Mouse (Mus musculus) G1E (cell line): ENCODE data around the gene Gm9837.

Experiments
- CTCF ChIP-seq: IDR thresholded peaks from 2 replicates; pipeline ENCODE4 v1.5.1; 2012; ENCODE audit warnings: low read depth, low read length, inconsistent platforms, mixed read lengths
- GATA1 ChIP-seq: IDR thresholded peaks from 2 replicates; pipeline ENCODE4 v1.6.1; 2012; ENCODE audit warnings: borderline replicate concordance, low read length, inconsistent platforms, mixed read lengths
- GATA2 ChIP-seq: IDR thresholded peaks from 2 replicates; pipeline ENCODE4 v1.6.1; 2012; ENCODE audit warnings: low read depth, low read length, inconsistent platforms, borderline replicate concordance
- POLR2AphosphoS5 ChIP-seq: IDR thresholded peaks from 2 replicates; pipeline ENCODE4 v1.6.1; 2012; ENCODE audit warnings: low read depth, low read length, inconsistent platforms; ENCODE audit not compliant: insufficient replicate concordance
- TAL1 ChIP-seq: conservative IDR thresholded peaks from 2 replicates; pipeline ENCODE4 v1.6.1; 2012; ENCODE audit warnings: low read depth, low read length, inconsistent platforms, mixed read lengths

DNA sequence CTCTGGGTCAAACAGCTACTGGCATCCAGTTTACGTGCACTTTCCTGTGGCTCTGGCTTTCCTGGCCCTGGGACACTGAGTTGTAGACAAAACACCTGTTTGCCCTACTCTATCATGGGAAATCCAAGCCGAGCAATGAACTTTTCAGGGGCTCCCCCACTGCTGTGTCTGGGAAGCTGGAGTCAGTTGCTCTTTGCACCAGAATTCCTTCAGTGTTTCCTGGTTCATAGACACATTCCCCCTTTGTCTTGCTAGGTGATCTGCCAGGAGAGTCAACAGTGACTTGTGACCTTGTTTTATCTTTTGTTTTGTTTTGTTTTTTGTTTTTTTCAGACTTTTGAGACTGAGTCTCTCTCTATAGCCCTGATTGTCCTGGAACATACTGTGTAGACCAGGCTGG is 18.9 kb downstream of the Gm9837 start:
- TF ChIP-seq CTCF (no peak), POLR2AphosphoS5 (no peak), TAL1 (no peak), GATA1 (no peak), GATA2 (no peak)
